Mouse (Mus musculus) forebrain, embryonic 11.5 days (tissue): ENCODE data around the gene Olfr1306. TPM values are rescaled to one million over a fixed set of nuclear protein-coding genes. Genes with fewer than 3 reads are reported as not detected.

ENCODE experiments used
- ATAC-seq: fragments of 200-750 bp; cut with Nextera tagmentation; replicated peaks from 2 replicates; pipeline ENCODE4 v1.8.0; 2017; ENCODE audit warnings: moderate TSS enrichment; ENCODE audit not compliant: low FRiP score
- DNase-seq: peaks from one replicate; pipeline ENCODE4 v3.0.0-alpha.2; 2017; ENCODE audit warnings: low spot score
- H3K27ac ChIP-seq: fragments of 300-500 bp; sonication (generic); 2 replicates; pipeline ENCODE4 v1.5.1; 2014; ENCODE audit warnings: low read depth, low read length
- H3K27me3 ChIP-seq: fragments of 300-500 bp; sonication (generic); 2 replicates; pipeline ENCODE4 v1.6.1; 2014; ENCODE audit warnings: mild to moderate bottlenecking, low read length, mixed read lengths; ENCODE audit not compliant: control insufficient read depth, insufficient read depth
- H3K36me3 ChIP-seq: fragments of 300-500 bp; sonication (generic); 2 replicates; pipeline ENCODE4 v1.6.1; 2014; ENCODE audit warnings: mild to moderate bottlenecking, low read length, moderate library complexity, mixed read lengths; ENCODE audit not compliant: control insufficient read depth, insufficient read depth
- H3K4me1 ChIP-seq: fragments of 300-500 bp; sonication (generic); replicated peaks from 2 replicates; pipeline ENCODE4 v1.6.1; 2014; ENCODE audit warnings: low read length, mixed read lengths; ENCODE audit not compliant: control insufficient read depth, insufficient read depth
- H3K4me2 ChIP-seq: fragments of 300-500 bp; sonication (generic); 2 replicates; pipeline ENCODE4 v1.6.1; 2014; ENCODE audit warnings: low read depth, mild to moderate bottlenecking, low read length, moderate library complexity, mixed read lengths; ENCODE audit not compliant: severe bottlenecking
- H3K4me3 ChIP-seq: fragments of 300-500 bp; sonication (generic); 2 replicates; pipeline ENCODE4 v1.5.1; 2014; ENCODE audit warnings: low read depth, low read length
- H3K9ac ChIP-seq: fragments of 300-500 bp; sonication (generic); 2 replicates; pipeline ENCODE4 v1.6.1; 2014; ENCODE audit warnings: low read length
- H3K9me3 ChIP-seq: fragments of 300-500 bp; sonication (generic); 2 replicates; pipeline ENCODE4 v1.6.1; 2016; ENCODE audit warnings: low read length, mixed read lengths; ENCODE audit not compliant: control insufficient read depth
- WGBS: fragments of 180-500 bp; shearing (Covaris S2); extraction: QIAGEN DNeasy Blood & Tissue Kit; methylation state at CpG from one replicate; pipeline ENCODE4 v1.1.7; 2014; 5-methylcytosine and 5-hydroxymethylcytosine counted together
- polyA plus RNA-seq: library from polyadenylated mRNA; unstranded; fragments of >200 nt; fragmentation: Nextera tagmentation; extraction: Ambion mirVana; gene quantifications from 2 replicates; pipeline ENCODE4 v1.2.1, GENCODE M21; 2014

Gene Olfr1306
- not detected in 2 replicates for polyA plus RNA-seq

DNA sequence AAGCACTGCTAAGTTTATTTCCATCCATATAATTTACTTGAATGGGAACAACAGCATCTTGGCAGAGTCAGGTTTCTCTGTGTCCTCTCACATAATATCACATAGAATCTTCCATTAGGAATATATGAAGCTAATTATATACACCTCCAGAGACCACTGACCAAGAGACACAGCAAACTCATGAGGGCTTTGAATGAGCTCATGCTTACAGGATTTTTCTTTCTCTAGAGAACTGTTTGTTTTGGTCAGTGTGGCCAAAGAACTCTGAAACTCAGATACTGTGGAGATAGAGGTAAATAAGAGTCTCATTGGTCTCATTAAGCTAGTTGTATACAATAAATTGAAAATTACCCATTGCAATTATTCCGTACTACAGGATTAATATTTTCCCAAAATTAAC, at the start of gene Olfr1306:
TSS of gene Olfr1306 (minus strand) at position 101 of the 400 bp plus-strand sequence.
- Histone ChIP-seq H3K4me3 (no peak within 1 kb of the TSS), H3K36me3 (no peaks in the 10 kb centered on the region), H3K9me3 (no peaks in the 10 kb centered on the region), H3K4me1 (no peaks in the 10 kb centered on the region), H3K9ac (no peak within 1 kb of the TSS), H3K27ac (no peak within 1 kb of the TSS), H3K4me2 (no peak within 1 kb of the TSS), H3K27me3 (no peaks in the 10 kb centered on the region)
- DNase-seq = no peak
- no peak for ATAC-seq
- 82% methylated on average over 1 of the region's 1 CpGs for WGBS

GRCm38 (mm10) chr2:111964844-111965243, 48.8 kb upstream of the Olfr1306 start, which contains the start of gene Olfr1308:
Gene Olfr1308 (minus strand): TSS chr2:111964944.
- ATAC-seq (no peak), DNase-seq (no peak)
- Histone ChIP-seq H3K4me2 (no peak within 1 kb of the TSS), H3K27me3 (no peaks in the 10 kb centered on the region), H3K9me3 (no peaks in the 10 kb centered on the region), H3K4me3 (no peak within 1 kb of the TSS), H3K9ac (no peak within 1 kb of the TSS), H3K36me3 (no peaks in the 10 kb centered on the region), H3K4me1 (no peaks in the 10 kb centered on the region), H3K27ac (no peak within 1 kb of the TSS)
- WGBS = 56% methylated on average over 1 of the region's 1 CpGs

- H3K36me3 ChIP-seq = no peaks in the 10 kb centered on the region
- no peaks in the 10 kb centered on the region for H3K4me1 ChIP-seq
- H3K9me3 ChIP-seq = no peaks in the 10 kb centered on the region
- 76% methylated on average over 1 of the region's 1 CpGs for WGBS
- H3K4me2 ChIP-seq = no peak within 1 kb of the TSS
- no peak within 1 kb of the TSS for H3K27ac ChIP-seq
- no peak for DNase-seq
- ATAC-seq = no peak
- no peaks in the 10 kb centered on the region for H3K27me3 ChIP-seq
- no peak within 1 kb of the TSS for H3K9ac ChIP-seq
- no peak within 1 kb of the TSS for H3K4me3 ChIP-seq
Measured at GRCm38 (mm10) chr2:111949340-111949739, 33.3 kb upstream of the Olfr1306 start, which contains the start of gene Olfr1307. Gene Olfr1307 (minus strand): TSS chr2:111949440.

- Histone ChIP-seq H3K4me3 (no peak within 1 kb of the TSS), H3K36me3 (no peaks in the 10 kb centered on the region), H3K27ac (no peak within 1 kb of the TSS), H3K9me3 (no peaks in the 10 kb centered on the region), H3K9ac (no peak within 1 kb of the TSS), H3K4me2 (no peak within 1 kb of the TSS), H3K27me3 (no peaks in the 10 kb centered on the region), H3K4me1 (no peaks in the 10 kb centered on the region)
- ATAC-seq = no peak
- DNase-seq = no peak
- WGBS = 90% methylated on average over 2 of the region's 2 CpGs
Measured at GRCm38 (mm10) chr2:111877049-111877448, 39.0 kb downstream of the Olfr1306 start, which contains the start of gene Olfr1305. Gene Olfr1305 (minus strand): TSS chr2:111877149.

Other genes starting within 250 kb of the Olfr1306 start
- gene Olfr1301, start 165.3 kb downstream of the Olfr1306 start, polyA plus RNA-seq = not detected in 2 replicates
- not detected in 2 replicates for gene Olfr1302, start 138.8 kb downstream of the Olfr1306 start, polyA plus RNA-seq
- gene Olfr1303, start 95.9 kb downstream of the Olfr1306 start, polyA plus RNA-seq = 0.20 TPM in 1 of 2 replicates, not detected in the other
- gene Olfr1305, start 39.1 kb downstream of the Olfr1306 start, polyA plus RNA-seq = not detected in 2 replicates
- gene Olfr1307, start 33.2 kb upstream of the Olfr1306 start, polyA plus RNA-seq = 0.01 TPM in 2 replicates
- not detected in 2 replicates for gene Olfr1308, start 48.7 kb upstream of the Olfr1306 start, polyA plus RNA-seq
- gene Olfr1309, start 74.0 kb upstream of the Olfr1306 start, polyA plus RNA-seq = not detected in 2 replicates
- gene Olfr1310, start 96.4 kb upstream of the Olfr1306 start, polyA plus RNA-seq = not detected in 2 replicates
- not detected in 2 replicates for gene Olfr1311, start 108.1 kb upstream of the Olfr1306 start, polyA plus RNA-seq
- gene Olfr1312, start 134.0 kb upstream of the Olfr1306 start, polyA plus RNA-seq = not detected in 2 replicates
- not detected in 2 replicates for gene Olfr1313, start 161.6 kb upstream of the Olfr1306 start, polyA plus RNA-seq
- not detected in 2 replicates for gene Olfr1314, start 180.5 kb upstream of the Olfr1306 start, polyA plus RNA-seq
- not detected in 2 replicates for gene Olfr1315-ps1, start 199.2 kb upstream of the Olfr1306 start, polyA plus RNA-seq
- gene Olfr1316, start 218.7 kb upstream of the Olfr1306 start, polyA plus RNA-seq = not detected in 2 replicates
- not detected in 2 replicates for gene Olfr1317, start 224.1 kb upstream of the Olfr1306 start, polyA plus RNA-seq
- gene Olfr1318, start 237.9 kb upstream of the Olfr1306 start, polyA plus RNA-seq = 0.08 TPM in 1 of 2 replicates, not detected in the other